Comparison of ENCODE assay signal across 15 mouse cellular contexts in genomic region chr3:88630018-88630417, GRCm38 (mm10). TPM values are rescaled to one million over a fixed set of nuclear protein-coding genes. Genes with fewer than 3 reads are reported as not detected.
DNase-seq lines count a peak whose midpoint lies in the region; ATAC-seq and TF ChIP-seq lines count a peak whose summit lies in the region.
"Had no signal": no experiment of that assay in that cellular context is flagged by ENCODE, and none has a peak within 500 bp of the region (broad histone marks: within the 10 kb centered on the region; RNA-seq: fewer than 3 reads in every experiment).

No protein-coding gene starts in this region.

- H3K9me3 ChIP-seq in heart, embryonic 14.5 days (ENCODE audit: control insufficient read depth, low read length) = no peaks in the 10 kb centered on the region
- H3K9me3 ChIP-seq in embryonic facial prominence, embryonic 13.5 days = no peaks in the 10 kb centered on the region
- no peaks in the 10 kb centered on the region for H3K9me3 ChIP-seq in limb, embryonic 14.5 days (ENCODE audit: control insufficient read depth, low read length)
- H3K9me3 ChIP-seq: forebrain, embryonic 10.5 days; midbrain, embryonic 13.5 days had no signal

- no peak for TF ChIP-seq POLR2A in limb, embryonic 14.5 days (IDR thresholded peaks at IDR 0.05; ENCODE audit: borderline replicate concordance, extremely low read depth, insufficient read depth, insufficient read length)

- peak; percentile 31; the same call in 1 of the 2 replicates for ATAC-seq in heart, embryonic 14.5 days (ENCODE audit: insufficient number of reproducible peaks, insufficient read depth, low FRiP score, low read depth)
- ATAC-seq in embryonic facial prominence, embryonic 13.5 days (ENCODE audit: insufficient number of reproducible peaks, insufficient read depth, low FRiP score, low TSS enrichment, low read depth) = no peak
- ATAC-seq in limb, embryonic 14.5 days (ENCODE audit: low FRiP score, low read depth) = peak; percentile 85
- no peak for ATAC-seq in erythroid progenitor cell, adult 5-6 weeks (replicated peaks; ENCODE audit: low FRiP score, poor library complexity, severe bottlenecking)
- ATAC-seq: midbrain, embryonic 13.5 days had no signal

- peaks cover 58 to 81% of the 10 kb centered on the region in 2 experiments for H3K4me1 ChIP-seq in heart, embryonic 14.5 days (ENCODE audit: control insufficient read depth in 2 of 2, insufficient read depth in 2 of 2, low read length in 2 of 2)
- peaks cover 19% of the 10 kb centered on the region for H3K4me1 ChIP-seq in embryonic facial prominence, embryonic 13.5 days
- H3K4me1 ChIP-seq in limb, embryonic 14.5 days (ENCODE audit: control insufficient read depth, insufficient read depth, low read length) = peaks cover 2% of the 10 kb centered on the region

- H3K36me3 ChIP-seq in heart, embryonic 14.5 days (ENCODE audit: control insufficient read depth, insufficient read depth, low read length) = peaks cover 89% of the 10 kb centered on the region
- peaks cover 84% of the 10 kb centered on the region for H3K36me3 ChIP-seq in embryonic facial prominence, embryonic 13.5 days
- peaks cover 87% of the 10 kb centered on the region for H3K36me3 ChIP-seq in limb, embryonic 14.5 days (ENCODE audit: control insufficient read depth, insufficient read depth, low read length)

- WGBS in heart, embryonic 14.5 days = 16% methylated on average over 9 of the region's 9 CpGs
- WGBS in embryonic facial prominence, embryonic 13.5 days = 78% methylated on average over 9 of the region's 9 CpGs
- WGBS in limb, embryonic 14.5 days = 77% methylated on average over 9 of the region's 9 CpGs

- peak overlapping the region; percentile 35 for H3K9ac ChIP-seq in heart, embryonic 14.5 days (ENCODE audit: low read length)
- H3K9ac ChIP-seq in embryonic facial prominence, embryonic 13.5 days = 0 out of 2 replicates have a peak overlapping the region, but pooled peaks have one; percentile 17
- H3K9ac ChIP-seq in limb, embryonic 14.5 days (ENCODE audit: low read depth, low read length, severe bottlenecking) = no peak overlapping the region
- H3K9ac ChIP-seq: midbrain, embryonic 13.5 days had no signal

- no peak for DNase-seq in heart, adult 9 months (ENCODE audit: low spot score in 2 of 2)
- DNase-seq in lung, adult 18-20 months = peak; percentile 49 to 61
- no peak for DNase-seq in lung, postnatal 4 days
- peak; percentile 62 for DNase-seq in limb, embryonic 14.5 days (ENCODE audit: low spot score)
- DNase-seq: cerebellum, postnatal 36 days; kidney, adult 2 months; spleen, adult 18-20 months; thymus, adult 18-20 months had no signal

- no peak overlapping the region for H3K4me3 ChIP-seq in heart, embryonic 14.5 days (ENCODE audit: control insufficient read depth in 1 of 2, insufficient read depth in 1 of 2, low read depth in 1 of 2, low read length in 2 of 2)
- no peak overlapping the region for H3K4me3 ChIP-seq in embryonic facial prominence, embryonic 13.5 days
- no peak overlapping the region for H3K4me3 ChIP-seq in limb, embryonic 14.5 days (replicated peaks; ENCODE audit: low read length)
- H3K4me3 ChIP-seq: forebrain, embryonic 10.5 days; midbrain, embryonic 13.5 days had no signal

- H3K4me2 ChIP-seq in heart, embryonic 14.5 days (ENCODE audit: low read length) = peak overlapping the region; percentile 14
- H3K4me2 ChIP-seq in embryonic facial prominence, embryonic 13.5 days = no peak overlapping the region
- H3K4me2 ChIP-seq in limb, embryonic 14.5 days (replicated peaks; ENCODE audit: low read depth, low read length, severe bottlenecking) = no peak overlapping the region
- H3K4me2 ChIP-seq: midbrain, embryonic 13.5 days had no signal

- peak overlapping the region; percentile 54 to 69 for H3K27ac ChIP-seq in heart, embryonic 14.5 days (replicated peaks in 1 of 2; ENCODE audit: control insufficient read depth in 1 of 2, insufficient read depth in 1 of 2, low read depth in 2 of 2, low read length in 2 of 2)
- H3K27ac ChIP-seq in embryonic facial prominence, embryonic 13.5 days = 0 out of 2 replicates have a peak overlapping the region, but pooled peaks have one; percentile 16
- no peak overlapping the region for H3K27ac ChIP-seq in limb, embryonic 14.5 days (replicated peaks; ENCODE audit: low read depth, low read length)
- H3K27ac ChIP-seq: forebrain, embryonic 10.5 days; midbrain, embryonic 13.5 days had no signal

- no peaks in the 10 kb centered on the region for H3K27me3 ChIP-seq in heart, embryonic 14.5 days (ENCODE audit: control insufficient read depth, insufficient read depth, low read length)
- H3K27me3 ChIP-seq in embryonic facial prominence, embryonic 13.5 days = no peaks in the 10 kb centered on the region
- no peaks in the 10 kb centered on the region for H3K27me3 ChIP-seq in limb, embryonic 14.5 days (ENCODE audit: control insufficient read depth, insufficient read depth, low read length)
- H3K27me3 ChIP-seq: midbrain, embryonic 13.5 days had no signal

RNA-seq across cellular contexts. Expression of gene Rxfp4, which starts 22.9 kb away (rescaled TPM):
- not detected in 2 replicates for polyA plus RNA-seq in heart, embryonic 14.5 days (2014; fragmentation: Nextera tagmentation; extraction: Ambion mirVana)
- not detected in 2 replicates for polyA plus RNA-seq in embryonic facial prominence, embryonic 13.5 days (2015; fragmentation: Nextera tagmentation; extraction: Ambion mirVana)
- not detected in 2 replicates for polyA plus RNA-seq in limb, embryonic 14.5 days (2012; rRNA removed)
- polyA plus RNA-seq in limb, embryonic 14.5 days (2014; fragmentation: Nextera tagmentation; extraction: Ambion mirVana) = 0.15 TPM in 1 of 2 replicates, not detected in the other
- not detected in 2 replicates for total RNA-seq in erythroid progenitor cell, adult 5-6 weeks (2015; ENCODE audit: low replicate concordance)
- not detected in 2 replicates for total RNA-seq in erythroid progenitor cell, adult 5-6 weeks (2017; ENCODE audit: low replicate concordance)
- total RNA-seq: heart, adult 18-20 months; left cerebral cortex, postnatal 25 days had no signal
- polyA plus RNA-seq: forebrain, embryonic 10.5 days; midbrain, embryonic 13.5 days had no signal

RNA-seq across cellular contexts. Expression of gene Arhgef2, which starts 24.3 kb away (rescaled TPM):
- polyA plus RNA-seq in heart, embryonic 14.5 days (2014; fragmentation: Nextera tagmentation; extraction: Ambion mirVana) = 92.6 and 94.2 TPM in 2 replicates
- polyA plus RNA-seq in embryonic facial prominence, embryonic 13.5 days (2015; fragmentation: Nextera tagmentation; extraction: Ambion mirVana) = 91.6 and 99.4 TPM in 2 replicates
- 81.9 and 105 TPM in 2 replicates for polyA plus RNA-seq in limb, embryonic 14.5 days (2012; rRNA removed)
- 84.7 and 94.8 TPM in 2 replicates for polyA plus RNA-seq in limb, embryonic 14.5 days (2014; fragmentation: Nextera tagmentation; extraction: Ambion mirVana)
- 17.7 and 23.9 TPM in 2 replicates for total RNA-seq in erythroid progenitor cell, adult 5-6 weeks (2015; ENCODE audit: low replicate concordance)
- total RNA-seq in erythroid progenitor cell, adult 5-6 weeks (2017; ENCODE audit: low replicate concordance) = 12.7 and 15.7 TPM in 2 replicates

RNA-seq across cellular contexts. Expression of gene Ssr2, which starts 54.3 kb away (rescaled TPM):
- polyA plus RNA-seq in heart, embryonic 14.5 days (2014; fragmentation: Nextera tagmentation; extraction: Ambion mirVana) = 178 and 181 TPM in 2 replicates
- polyA plus RNA-seq in embryonic facial prominence, embryonic 13.5 days (2015; fragmentation: Nextera tagmentation; extraction: Ambion mirVana) = 259 and 274 TPM in 2 replicates
- polyA plus RNA-seq in limb, embryonic 14.5 days (2012; rRNA removed) = 422 and 466 TPM in 2 replicates
- polyA plus RNA-seq in limb, embryonic 14.5 days (2014; fragmentation: Nextera tagmentation; extraction: Ambion mirVana) = 307 and 325 TPM in 2 replicates
- 97.7 and 101 TPM in 2 replicates for total RNA-seq in erythroid progenitor cell, adult 5-6 weeks (2015; ENCODE audit: low replicate concordance)
- 23.9 and 50.2 TPM in 2 replicates for total RNA-seq in erythroid progenitor cell, adult 5-6 weeks (2017; ENCODE audit: low replicate concordance)

RNA-seq across cellular contexts. Expression of gene Khdc4, which starts 55.6 kb away (rescaled TPM):
- polyA plus RNA-seq in heart, embryonic 14.5 days (2014; fragmentation: Nextera tagmentation; extraction: Ambion mirVana) = 60.2 and 62.0 TPM in 2 replicates
- polyA plus RNA-seq in embryonic facial prominence, embryonic 13.5 days (2015; fragmentation: Nextera tagmentation; extraction: Ambion mirVana) = 92.5 and 106 TPM in 2 replicates
- polyA plus RNA-seq in limb, embryonic 14.5 days (2012; rRNA removed) = 144 and 167 TPM in 2 replicates
- 78.0 and 89.1 TPM in 2 replicates for polyA plus RNA-seq in limb, embryonic 14.5 days (2014; fragmentation: Nextera tagmentation; extraction: Ambion mirVana)
- 56.9 and 69.2 TPM in 2 replicates for total RNA-seq in erythroid progenitor cell, adult 5-6 weeks (2015; ENCODE audit: low replicate concordance)
- 37.8 and 62.8 TPM in 2 replicates for total RNA-seq in erythroid progenitor cell, adult 5-6 weeks (2017; ENCODE audit: low replicate concordance)

Comparison
In these comparisons a context has a peak if more than half of its experiments do, and no peak if none do; other contexts are left out.
1. DNase-seq: peak in lung, adult 18-20 months (2 of 2) and limb, embryonic 14.5 days (single experiment); none in heart, adult 9 months (0 of 2) and lung, postnatal 4 days (0 of 2).
2. ATAC-seq: peak in heart, embryonic 14.5 days (single experiment) and limb, embryonic 14.5 days (single experiment); none in embryonic facial prominence, embryonic 13.5 days (single experiment) and erythroid progenitor cell, adult 5-6 weeks (single experiment).